Comparison of ENCODE assay signal across 18 mouse cellular contexts in the genomic region with DNA sequence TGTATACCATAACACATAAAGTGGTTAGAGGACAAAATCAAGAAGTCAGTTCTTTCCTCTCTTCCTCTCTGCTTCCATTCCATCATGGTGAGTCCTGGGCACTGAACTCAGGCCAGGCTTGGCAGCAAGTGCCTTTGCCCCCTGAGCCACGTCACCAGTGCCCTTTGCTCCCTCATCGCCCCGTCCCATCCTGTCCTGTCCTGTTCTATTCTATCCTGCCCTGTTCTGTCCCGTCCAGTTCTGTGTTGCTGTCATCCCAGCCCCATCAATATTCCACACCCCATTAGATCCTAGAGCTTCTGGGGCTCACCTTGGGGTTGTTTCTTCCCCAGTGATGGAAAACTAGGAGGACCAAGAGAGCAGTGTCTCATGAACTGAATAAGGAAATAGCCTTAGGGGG. TPM values are rescaled to one million over a fixed set of nuclear protein-coding genes. Genes with fewer than 3 reads are reported as not detected.
DNase-seq lines count a peak whose midpoint lies in the region; ATAC-seq and TF ChIP-seq lines count a peak whose summit lies in the region.
"Had no signal": no experiment of that assay in that cellular context is flagged by ENCODE, and none has a peak within 500 bp of the region (broad histone marks: within the 10 kb centered on the region; RNA-seq: fewer than 3 reads in every experiment).

No protein-coding gene starts in this region.

- H3K9me3 ChIP-seq in heart, embryonic 12.5 days (replicated peaks): no peaks in the 10 kb centered on the region
- H3K9me3 ChIP-seq in kidney, embryonic 15.5 days (replicated peaks): no peaks in the 10 kb centered on the region
- no peaks in the 10 kb centered on the region for H3K9me3 ChIP-seq in kidney, embryonic 14.5 days (ENCODE audit: control insufficient read depth, low read length)
- H3K9me3 ChIP-seq in intestine, embryonic 15.5 days: no peaks in the 10 kb centered on the region
- no peaks in the 10 kb centered on the region for H3K9me3 ChIP-seq in liver, postnatal 0 days (ENCODE audit: low read length)
- H3K9me3 ChIP-seq in hindbrain, postnatal 0 days (ENCODE audit: low read length): no peaks in the 10 kb centered on the region
- H3K9me3 ChIP-seq: midbrain, embryonic 15.5 days had no signal

- H3K9ac ChIP-seq in heart, embryonic 12.5 days: no peak overlapping the region
- no peak overlapping the region for H3K9ac ChIP-seq in kidney, embryonic 15.5 days
- H3K9ac ChIP-seq in kidney, embryonic 14.5 days (ENCODE audit: low read depth, low read length): no peak overlapping the region
- H3K9ac ChIP-seq in intestine, embryonic 15.5 days: no peak overlapping the region
- no peak overlapping the region for H3K9ac ChIP-seq in liver, postnatal 0 days (replicated peaks)
- no peak overlapping the region for H3K9ac ChIP-seq in hindbrain, postnatal 0 days (replicated peaks; ENCODE audit: low read length)
- H3K9ac ChIP-seq: midbrain, embryonic 15.5 days had no signal

- TF ChIP-seq CTCF in liver, postnatal 0 days (IDR thresholded peaks at IDR 0.05; ENCODE audit: low read depth): no peak
- TF ChIP-seq CTCF in hindbrain, postnatal 0 days (IDR thresholded peaks at IDR 0.05; ENCODE audit: low read depth): no peak

- no peaks in the 10 kb centered on the region for H3K36me3 ChIP-seq in heart, embryonic 12.5 days
- H3K36me3 ChIP-seq in kidney, embryonic 15.5 days: no peaks in the 10 kb centered on the region
- H3K36me3 ChIP-seq in kidney, embryonic 14.5 days (ENCODE audit: control insufficient read depth, insufficient read depth, low read length): no peaks in the 10 kb centered on the region
- no peaks in the 10 kb centered on the region for H3K36me3 ChIP-seq in intestine, embryonic 15.5 days
- H3K36me3 ChIP-seq in liver, postnatal 0 days (replicated peaks; ENCODE audit: insufficient read depth, low read length): no peaks in the 10 kb centered on the region
- H3K36me3 ChIP-seq in hindbrain, postnatal 0 days (ENCODE audit: insufficient read depth, low read length): no peaks in the 10 kb centered on the region
- H3K36me3 ChIP-seq: midbrain, embryonic 15.5 days had no signal

- no peak overlapping the region for H3K4me3 ChIP-seq in heart, embryonic 12.5 days
- no peak overlapping the region for H3K4me3 ChIP-seq in kidney, embryonic 15.5 days (replicated peaks)
- no peak overlapping the region for H3K4me3 ChIP-seq in kidney, embryonic 14.5 days (ENCODE audit: low read length)
- no peak overlapping the region for H3K4me3 ChIP-seq in intestine, embryonic 15.5 days (replicated peaks)
- no peak overlapping the region for H3K4me3 ChIP-seq in liver, postnatal 0 days (ENCODE audit: low read depth, low read length)
- no peak overlapping the region for H3K4me3 ChIP-seq in hindbrain, postnatal 0 days (ENCODE audit: low read length)
- H3K4me3 ChIP-seq: midbrain, embryonic 15.5 days had no signal

- TF ChIP-seq EP300 in liver, postnatal 0 days (IDR thresholded peaks at IDR 0.05; ENCODE audit: low read depth): peak; percentile 50; the same call in 1 of the 2 replicates

- ATAC-seq in heart, embryonic 12.5 days (ENCODE audit: insufficient number of reproducible peaks, low FRiP score): no peak
- no peak for ATAC-seq in kidney, embryonic 15.5 days (replicated peaks; ENCODE audit: low FRiP score)
- no peak for ATAC-seq in kidney, embryonic 14.5 days (ENCODE audit: low FRiP score, low TSS enrichment)
- ATAC-seq in intestine, embryonic 15.5 days: peak; percentile 48; the same call in 1 of the 2 replicates
- peak; percentile 88 for ATAC-seq in liver, postnatal 0 days
- ATAC-seq in hindbrain, postnatal 0 days: no peak
- ATAC-seq: forebrain, embryonic 16.5 days; midbrain, embryonic 15.5 days had no signal

- H3K27me3 ChIP-seq in heart, embryonic 12.5 days (replicated peaks): no peaks in the 10 kb centered on the region
- no peaks in the 10 kb centered on the region for H3K27me3 ChIP-seq in kidney, embryonic 15.5 days
- no peaks in the 10 kb centered on the region for H3K27me3 ChIP-seq in kidney, embryonic 14.5 days (ENCODE audit: control insufficient read depth, insufficient read depth, low read length)
- no peaks in the 10 kb centered on the region for H3K27me3 ChIP-seq in intestine, embryonic 15.5 days (replicated peaks)
- H3K27me3 ChIP-seq in liver, postnatal 0 days (ENCODE audit: insufficient read depth, low read length): no peaks in the 10 kb centered on the region
- no peaks in the 10 kb centered on the region for H3K27me3 ChIP-seq in hindbrain, postnatal 0 days (ENCODE audit: insufficient read depth, low read length)
- H3K27me3 ChIP-seq: midbrain, embryonic 15.5 days had no signal

- 0 out of 2 replicates have a peak, but pooled peaks cover 2% of the 10 kb centered on the region for H3K4me1 ChIP-seq in heart, embryonic 12.5 days (replicated peaks)
- peaks cover 13% of the 10 kb centered on the region for H3K4me1 ChIP-seq in kidney, embryonic 15.5 days
- H3K4me1 ChIP-seq in kidney, embryonic 14.5 days (ENCODE audit: control insufficient read depth, insufficient read depth, low read length): 0 out of 2 replicates have a peak, but pooled peaks cover 2% of the 10 kb centered on the region
- peaks cover 8% of the 10 kb centered on the region for H3K4me1 ChIP-seq in intestine, embryonic 15.5 days (replicated peaks)
- peaks cover 23% of the 10 kb centered on the region for H3K4me1 ChIP-seq in liver, postnatal 0 days (ENCODE audit: insufficient read depth)
- no peaks in the 10 kb centered on the region for H3K4me1 ChIP-seq in hindbrain, postnatal 0 days (ENCODE audit: insufficient read depth, low read length)
- H3K4me1 ChIP-seq: midbrain, embryonic 15.5 days had no signal

- no peak overlapping the region for H3K27ac ChIP-seq in heart, embryonic 12.5 days (ENCODE audit: poor library complexity, severe bottlenecking)
- H3K27ac ChIP-seq in kidney, embryonic 15.5 days: peak overlapping the region; percentile 83
- no peak overlapping the region for H3K27ac ChIP-seq in kidney, embryonic 14.5 days (ENCODE audit: low read depth, low read length)
- H3K27ac ChIP-seq in intestine, embryonic 15.5 days: peak overlapping the region; percentile 33; the same call in 1 of the 2 replicates
- peak overlapping the region; percentile 76 for H3K27ac ChIP-seq in liver, postnatal 0 days (ENCODE audit: low read depth)
- H3K27ac ChIP-seq in hindbrain, postnatal 0 days: no peak overlapping the region
- H3K27ac ChIP-seq: midbrain, embryonic 15.5 days had no signal

- no peak overlapping the region for H3K4me2 ChIP-seq in heart, embryonic 12.5 days
- no peak overlapping the region for H3K4me2 ChIP-seq in kidney, embryonic 15.5 days
- H3K4me2 ChIP-seq in kidney, embryonic 14.5 days (replicated peaks; ENCODE audit: low read depth, low read length): no peak overlapping the region
- no peak overlapping the region for H3K4me2 ChIP-seq in intestine, embryonic 15.5 days (replicated peaks)
- H3K4me2 ChIP-seq in liver, postnatal 0 days (ENCODE audit: low read depth, low read length): no peak overlapping the region
- H3K4me2 ChIP-seq in hindbrain, postnatal 0 days (ENCODE audit: low read depth, low read length): no peak overlapping the region
- H3K4me2 ChIP-seq: midbrain, embryonic 15.5 days had no signal

- peak; percentile 70 for DNase-seq in heart, adult 11 months
- DNase-seq in liver, postnatal 0 days: peak; percentile 49
- no peak for DNase-seq in hindbrain, postnatal 0 days (ENCODE audit: low spot score)
- no peak for DNase-seq in layer of hippocampus, postnatal 14 days (ENCODE audit: low spot score in 2 of 2)
- DNase-seq: cerebellum, adult 2 months; right cerebral cortex, postnatal 14 days; thymus, postnatal 25 days had no signal

- WGBS in heart, embryonic 12.5 days: 79% methylated on average over 4 of the region's 4 CpGs
- WGBS in kidney, embryonic 15.5 days: 69% methylated on average over 4 of the region's 4 CpGs
- 71% methylated on average over 4 of the region's 4 CpGs for WGBS in kidney, embryonic 14.5 days
- 83% methylated on average over 4 of the region's 4 CpGs for WGBS in intestine, embryonic 15.5 days
- WGBS in liver, postnatal 0 days (ENCODE audit: insufficient replicate concordance): 68% methylated on average over 4 of the region's 4 CpGs
- WGBS in hindbrain, postnatal 0 days: 81% methylated on average over 4 of the region's 4 CpGs

RNA-seq across cellular contexts. Expression of gene Tmem86a, which starts 8.3 kb away (rescaled TPM):
- polyA plus RNA-seq in heart, embryonic 12.5 days (2016; fragmentation: Nextera tagmentation; extraction: Ambion mirVana): 19.2 and 22.0 TPM in 2 replicates
- polyA plus RNA-seq in kidney, embryonic 15.5 days (2015; fragmentation: Nextera tagmentation; extraction: Ambion mirVana): 28.1 and 30.2 TPM in 2 replicates
- 18.3 and 22.9 TPM in 2 replicates for polyA plus RNA-seq in kidney, embryonic 14.5 days (2014; fragmentation: Nextera tagmentation; extraction: Ambion mirVana)
- polyA plus RNA-seq in intestine, embryonic 15.5 days (2015; fragmentation: Nextera tagmentation; extraction: Ambion mirVana): 48.8 and 50.4 TPM in 2 replicates
- 35.6 and 42.0 TPM in 2 replicates for polyA plus RNA-seq in liver, postnatal 0 days (2015; fragmentation: Nextera tagmentation; extraction: Ambion mirVana)
- total RNA-seq in hindbrain, postnatal 0 days (2014; rRNA removed): 11.9 and 17.1 TPM in 2 replicates
- polyA plus RNA-seq in hindbrain, postnatal 0 days (2015; fragmentation: Nextera tagmentation; extraction: Ambion mirVana): 29.5 and 32.3 TPM in 2 replicates
- 10 to 100 TPM; 15.5 to 16.5 TPM for total RNA-seq in layer of hippocampus, postnatal 14 days (2021)

RNA-seq across cellular contexts. Expression of gene Spty2d1, which starts 33.9 kb away (rescaled TPM):
- polyA plus RNA-seq in heart, embryonic 12.5 days (2016; fragmentation: Nextera tagmentation; extraction: Ambion mirVana): 19.4 and 19.8 TPM in 2 replicates
- 18.8 and 19.4 TPM in 2 replicates for polyA plus RNA-seq in kidney, embryonic 15.5 days (2015; fragmentation: Nextera tagmentation; extraction: Ambion mirVana)
- 9.6 and 15.7 TPM in 2 replicates for polyA plus RNA-seq in kidney, embryonic 14.5 days (2014; fragmentation: Nextera tagmentation; extraction: Ambion mirVana)
- polyA plus RNA-seq in intestine, embryonic 15.5 days (2015; fragmentation: Nextera tagmentation; extraction: Ambion mirVana): 16.5 and 17.2 TPM in 2 replicates
- 6.0 and 6.4 TPM in 2 replicates for polyA plus RNA-seq in liver, postnatal 0 days (2015; fragmentation: Nextera tagmentation; extraction: Ambion mirVana)
- total RNA-seq in hindbrain, postnatal 0 days (2014; rRNA removed): 9.1 and 9.7 TPM in 2 replicates
- polyA plus RNA-seq in hindbrain, postnatal 0 days (2015; fragmentation: Nextera tagmentation; extraction: Ambion mirVana): 5.1 and 5.8 TPM in 2 replicates
- 10 to 100 TPM; 12.8 to 13.1 TPM for total RNA-seq in layer of hippocampus, postnatal 14 days (2021)

RNA-seq across cellular contexts. Expression of gene Gm9999, which starts 58.7 kb away (rescaled TPM):
- not detected in 2 replicates for polyA plus RNA-seq in heart, embryonic 12.5 days (2016; fragmentation: Nextera tagmentation; extraction: Ambion mirVana)
- polyA plus RNA-seq in kidney, embryonic 15.5 days (2015; fragmentation: Nextera tagmentation; extraction: Ambion mirVana): not detected in 2 replicates
- not detected in 2 replicates for polyA plus RNA-seq in kidney, embryonic 14.5 days (2014; fragmentation: Nextera tagmentation; extraction: Ambion mirVana)
- polyA plus RNA-seq in intestine, embryonic 15.5 days (2015; fragmentation: Nextera tagmentation; extraction: Ambion mirVana): not detected in 2 replicates
- polyA plus RNA-seq in liver, postnatal 0 days (2015; fragmentation: Nextera tagmentation; extraction: Ambion mirVana): not detected in 2 replicates
- total RNA-seq in hindbrain, postnatal 0 days (2014; rRNA removed): not detected in 2 replicates
- polyA plus RNA-seq in hindbrain, postnatal 0 days (2015; fragmentation: Nextera tagmentation; extraction: Ambion mirVana): not detected in 2 replicates
- total RNA-seq in layer of hippocampus, postnatal 14 days (2021): not detected
- total RNA-seq: adrenal gland, adult 18-20 months; gastrocnemius, adult 8-10 months; hematopoietic stem cell, adult 5-6 weeks had no signal
- polyA plus RNA-seq: cerebellum, adult 2 months; forebrain, embryonic 16.5 days; intestine, embryonic 14.5 days; limb, embryonic 11.5 days; midbrain, embryonic 15.5 days had no signal

Comparison
In these comparisons a context has a peak if more than half of its experiments do, and no peak if none do; other contexts are left out.
1. H3K27ac ChIP-seq: peak in kidney, embryonic 15.5 days (single experiment), intestine, embryonic 15.5 days (single experiment) and liver, postnatal 0 days (single experiment); none in heart, embryonic 12.5 days (single experiment), kidney, embryonic 14.5 days (single experiment) and hindbrain, postnatal 0 days (single experiment).
2. DNase-seq: peak in heart, adult 11 months (single experiment) and liver, postnatal 0 days (single experiment); none in hindbrain, postnatal 0 days (single experiment) and layer of hippocampus, postnatal 14 days (0 of 2).
3. ATAC-seq: peak in intestine, embryonic 15.5 days (single experiment) and liver, postnatal 0 days (single experiment); none in heart, embryonic 12.5 days (single experiment), kidney, embryonic 15.5 days (single experiment), kidney, embryonic 14.5 days (single experiment) and hindbrain, postnatal 0 days (single experiment).